Mouse (Mus musculus): Measurements from ENCODE around the gene Gm33543.

GRCm38 (mm10) chr10:95800693-95801442 is 41.9 kb downstream of the Gm33543 start:
- TF ChIP-seq CTCF (IDR thresholded peaks at IDR 0.05; ENCODE audit: borderline replicate concordance, control insufficient read depth, extremely low read depth, insufficient read depth, low read length, poor library complexity) (no peak), POLR2A (IDR thresholded peaks at IDR 0.05; ENCODE audit: control insufficient read depth, extremely low read depth, insufficient read depth, low read length, poor library complexity) (no peak)
